Mouse (Mus musculus) left cerebral cortex, postnatal 36 days (tissue): Measurements from ENCODE around the gene Ascl2. TPM values are rescaled to one million over a fixed set of nuclear protein-coding genes. Genes with fewer than 3 reads are reported as not detected.

ENCODE experiments used
- DNase-seq, 2 experiments: peaks; one replicate each; pipeline ENCODE4 v3.0.0; 2021 to 2022; ENCODE audit warnings: low spot score in 2 of 2, mixed read lengths in 1 of 2
- intact Hi-C: fragments of 180-260 bp; cut with DNase I; formaldehyde crosslinking; loops from one replicate; pipeline ENCODE4 v1.15.1; 2025
- total RNA-seq, 2 experiments: library from RNA; stranded (reverse); gene quantifications; 2 replicates each; pipeline ENCODE4 v1.2.3; 2021

Ascl2 gene
- total RNA-seq, result under 1 TPM in 1 of 2 experiments, not detected in 1; 0.39 TPM

DNA sequence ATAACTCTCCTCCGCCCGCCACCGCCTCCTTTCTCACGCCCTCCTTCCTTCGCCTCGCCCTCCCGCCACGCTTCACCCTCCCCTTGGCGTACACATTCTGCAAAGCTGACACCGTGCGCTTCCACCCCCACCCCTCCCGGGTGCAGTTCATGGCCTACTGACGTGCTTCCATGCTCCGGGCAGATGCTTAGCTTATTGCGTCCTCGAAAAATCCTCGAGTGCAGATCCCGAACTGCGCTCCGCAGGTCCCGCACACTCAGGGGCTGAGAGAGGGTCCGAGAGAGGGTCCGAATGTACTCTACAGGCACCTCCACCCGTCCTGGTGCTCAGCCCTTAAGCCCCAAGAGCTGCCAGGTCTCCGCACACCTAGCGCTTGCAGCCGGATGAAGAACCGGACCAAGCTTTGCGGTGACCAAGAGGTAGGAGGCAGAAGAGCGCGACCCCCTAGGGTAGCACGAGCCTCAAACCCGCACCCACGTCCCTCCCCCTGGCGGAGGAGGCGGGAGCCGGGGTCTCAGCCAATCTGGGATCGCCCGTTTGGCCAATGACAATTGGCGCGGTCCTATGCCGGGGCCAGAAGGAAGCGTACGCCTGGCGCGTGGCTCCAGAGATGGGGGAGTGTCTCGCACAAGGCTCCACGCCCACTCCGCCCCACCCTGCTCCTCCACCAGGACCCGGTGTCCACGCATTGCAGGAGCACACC is at the start of gene Ascl2:
Gene Ascl2, minus strand, starts transcription at position 456 of the 703 bp plus-strand sequence.
- peak in 1 of 2 experiments; percentile 4 for DNase-seq
- intact Hi-C loops, result no loop called here

DNA sequence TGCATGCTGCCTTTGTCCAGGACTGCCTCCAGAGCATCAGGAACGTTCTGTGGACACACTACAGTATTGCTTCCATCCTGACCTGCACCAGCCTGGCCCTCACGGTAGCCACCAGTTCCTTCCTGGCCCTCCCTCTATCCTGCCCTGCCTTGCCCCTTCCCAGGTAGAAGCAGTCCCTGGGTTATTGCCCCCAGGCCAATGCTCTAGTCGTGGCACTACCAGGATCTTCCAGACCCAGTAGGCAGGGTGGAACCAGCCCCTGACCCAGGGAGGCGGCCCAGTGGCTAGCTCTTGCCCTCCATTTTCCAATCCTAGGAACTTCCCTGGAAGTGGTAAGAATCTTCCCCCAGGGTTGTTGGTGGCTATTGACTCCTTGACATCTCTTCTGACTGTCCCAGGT is 48.1 kb upstream of the Ascl2 start:
- DNase-seq, result no peak
- intact Hi-C loops, result loop anchor here (2.0 kb wide), 1 partner anchor 36 kb away; the partner anchor contains the start of gene Cd81

DNA sequence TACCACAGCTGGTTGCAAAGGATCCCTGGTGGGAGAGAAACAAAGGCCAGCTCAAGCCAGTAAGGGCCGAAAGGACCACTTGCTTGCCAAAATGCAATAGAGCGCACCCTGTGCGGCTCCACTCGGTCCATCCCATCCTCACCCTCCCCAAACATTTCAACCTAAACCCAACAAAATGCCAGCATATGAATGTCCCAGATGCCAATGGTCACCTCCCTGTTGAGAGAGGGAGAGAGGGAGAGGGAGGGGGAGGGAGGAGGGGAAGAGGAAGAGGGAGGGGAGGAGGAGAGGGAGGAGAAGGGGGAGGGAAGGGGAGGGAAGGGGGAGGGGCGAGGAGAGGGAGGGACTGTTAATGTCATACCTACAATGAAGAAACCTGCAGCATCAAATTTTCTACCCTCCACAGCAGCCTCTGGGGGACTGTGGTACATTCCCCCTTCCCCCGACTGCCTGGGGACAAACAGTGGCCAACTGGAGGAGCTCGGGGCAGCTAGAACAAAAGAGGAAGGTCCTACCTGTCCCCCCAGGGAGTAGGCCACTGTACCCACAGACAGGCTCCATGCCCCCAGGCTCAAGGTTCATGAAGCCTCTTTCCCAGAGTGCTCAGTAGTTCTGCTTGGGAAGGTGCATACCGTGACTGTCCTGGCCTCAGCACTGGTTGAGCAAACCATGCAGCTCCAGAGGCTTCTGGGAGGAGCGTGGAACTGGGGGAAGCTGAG is 47.5 kb upstream of the Ascl2 start:
- intact Hi-C loops, result loop anchor here (2.0 kb wide), 1 partner anchor 36 kb away; the partner anchor contains the start of gene Cd81

DNA sequence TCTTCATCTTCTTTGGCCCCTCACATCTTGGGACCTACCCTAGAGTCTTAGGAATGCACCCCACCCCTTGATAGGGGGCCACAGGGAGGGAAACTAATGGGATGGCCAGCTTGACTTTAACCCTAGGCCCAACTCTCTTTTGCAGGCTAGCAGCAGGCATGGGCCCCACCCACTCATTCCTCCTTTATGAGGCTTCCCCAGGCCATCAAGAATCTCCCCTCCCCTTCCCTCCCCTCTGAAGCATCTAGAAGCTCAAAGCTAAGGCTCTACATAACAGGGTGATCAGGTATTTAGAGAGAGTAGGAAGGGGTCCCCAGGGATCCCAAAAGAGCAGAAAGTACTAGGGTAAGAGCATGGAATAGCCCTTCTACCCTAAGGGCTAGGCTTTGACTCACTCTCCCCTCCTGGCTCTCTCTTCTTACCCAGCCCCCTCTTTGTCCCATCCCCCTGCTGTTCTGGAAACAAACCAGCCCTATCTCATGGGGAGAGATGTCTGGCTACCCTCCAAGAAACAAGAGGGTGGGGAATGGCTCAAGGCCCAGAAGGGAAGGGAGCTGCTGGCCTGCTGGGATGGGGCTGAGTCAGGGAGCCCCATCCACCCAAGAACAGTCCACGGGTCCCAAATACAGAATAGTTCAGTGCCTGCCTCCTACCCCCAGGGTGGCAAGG is 46.8 kb upstream of the Ascl2 start:
- DNase-seq, result peak; percentile 41 to 45
- intact Hi-C loops, result loop anchor here (2.0 kb wide), 1 partner anchor 37 kb away; the partner anchor contains the start of gene Cd81

More for the DNA sequence above, 47.5 kb upstream of the Ascl2 start:
- DNase-seq, result no peak

DNA sequence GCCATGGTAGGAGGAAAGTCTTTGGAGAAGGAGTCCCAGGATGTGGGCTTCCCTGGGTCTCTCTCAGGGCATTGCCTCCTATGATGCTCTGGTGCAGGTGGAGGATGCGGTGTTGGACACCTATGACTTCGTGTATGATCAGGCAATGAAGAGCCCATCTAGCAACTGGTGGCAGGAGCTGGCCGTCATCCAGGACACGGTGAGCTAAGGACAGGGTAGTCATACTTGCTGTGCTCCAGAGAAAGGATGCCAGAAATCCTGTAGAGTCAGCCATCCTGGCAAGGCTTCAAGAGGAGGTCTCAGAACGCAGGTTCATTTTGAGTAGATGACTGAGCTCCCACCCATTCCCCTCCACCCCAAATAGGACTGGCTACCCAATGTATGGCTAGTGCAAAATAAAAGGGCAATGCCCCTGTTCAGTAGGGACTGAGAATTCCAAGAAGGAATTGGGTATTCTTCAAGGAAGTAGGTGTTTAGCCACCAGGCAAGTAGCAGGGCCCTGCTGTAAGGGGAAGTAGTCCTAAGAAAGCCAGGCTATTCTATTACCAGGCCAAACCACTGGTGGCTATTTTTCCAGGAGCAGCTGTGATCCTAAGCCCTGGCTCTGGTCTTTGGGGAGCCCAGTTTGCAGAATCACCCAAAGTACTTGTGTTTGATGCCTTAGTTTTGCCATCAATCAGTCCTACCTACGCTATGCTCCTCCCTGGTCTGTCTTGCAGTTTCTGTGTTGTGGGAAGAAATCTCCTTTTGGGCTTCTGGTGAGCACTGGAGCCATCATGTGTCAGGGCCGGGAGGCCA is 46.0 kb upstream of the Ascl2 start:
- no peak for DNase-seq
- intact Hi-C loops, result no loop called here

DNA sequence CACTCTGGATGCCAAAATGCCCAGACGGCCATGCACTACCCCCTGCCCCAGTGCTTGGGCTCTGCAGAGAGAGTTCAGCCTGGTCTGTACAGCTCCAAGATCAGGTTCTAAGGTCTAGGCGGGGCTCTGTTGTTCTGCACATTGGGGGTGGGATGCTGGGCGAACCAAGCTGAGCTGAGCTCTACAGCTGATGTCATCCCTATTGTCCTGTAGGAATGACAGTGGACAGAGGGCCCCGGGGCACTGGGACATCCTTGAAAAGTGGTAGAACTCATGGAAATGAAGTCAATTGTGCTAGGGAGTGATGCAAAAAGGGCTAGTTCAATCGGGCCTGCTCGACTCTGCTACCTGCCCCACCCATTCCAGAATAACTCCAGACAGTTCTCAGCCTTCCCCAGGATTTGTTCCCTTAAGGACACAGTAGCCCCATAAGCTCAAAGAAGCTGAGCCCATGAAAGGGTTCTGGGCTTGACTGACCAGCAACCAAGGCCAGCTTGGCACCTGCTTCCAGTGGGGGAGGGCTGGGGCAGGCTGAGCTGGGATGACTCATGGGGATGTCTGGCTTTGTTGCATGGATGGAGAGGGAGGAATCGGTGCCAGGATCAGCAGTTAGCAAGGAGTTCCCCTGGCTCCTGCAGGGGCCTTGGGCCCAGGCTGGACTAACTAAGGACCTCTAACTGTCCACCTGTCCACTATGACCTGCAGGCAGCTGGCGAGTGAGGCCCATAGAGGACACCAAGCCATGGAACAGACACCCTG is 44.5 kb upstream of the Ascl2 start:
- intact Hi-C loops, result no loop called here
- peak; percentile 34 to 36 for DNase-seq

DNA sequence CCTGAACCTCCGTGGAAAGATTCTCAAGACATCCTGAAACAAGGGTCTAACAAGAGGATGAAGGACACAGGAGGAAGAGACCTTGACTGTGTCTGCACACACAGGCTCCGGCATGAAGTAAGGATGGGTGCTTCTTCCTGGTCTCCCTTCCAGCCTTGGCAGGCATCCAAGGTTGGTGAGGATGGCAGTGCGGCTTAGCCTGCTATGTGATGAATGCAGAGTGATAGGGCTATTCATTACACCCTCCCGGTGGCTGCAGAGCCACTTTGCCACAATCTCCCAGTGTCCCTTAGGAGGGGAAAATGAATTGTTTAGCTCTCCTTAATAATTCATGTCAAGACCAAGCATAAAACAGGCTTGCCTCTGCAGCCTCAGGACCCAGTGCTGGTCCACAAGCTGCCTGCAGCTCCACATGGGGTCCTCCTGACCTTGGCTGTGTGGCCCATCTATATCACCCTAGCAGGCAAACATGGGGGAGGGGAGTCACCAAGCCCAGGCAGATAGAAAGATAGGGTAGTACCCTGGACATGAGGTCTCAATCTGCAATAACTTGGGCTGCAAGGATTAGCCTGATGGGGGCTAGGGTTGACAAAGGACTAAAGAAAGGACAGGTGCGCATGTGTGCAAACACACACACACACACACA is 43.3 kb upstream of the Ascl2 start:
- intact Hi-C loops, result no loop called here
- DNase-seq, result no peak

DNA sequence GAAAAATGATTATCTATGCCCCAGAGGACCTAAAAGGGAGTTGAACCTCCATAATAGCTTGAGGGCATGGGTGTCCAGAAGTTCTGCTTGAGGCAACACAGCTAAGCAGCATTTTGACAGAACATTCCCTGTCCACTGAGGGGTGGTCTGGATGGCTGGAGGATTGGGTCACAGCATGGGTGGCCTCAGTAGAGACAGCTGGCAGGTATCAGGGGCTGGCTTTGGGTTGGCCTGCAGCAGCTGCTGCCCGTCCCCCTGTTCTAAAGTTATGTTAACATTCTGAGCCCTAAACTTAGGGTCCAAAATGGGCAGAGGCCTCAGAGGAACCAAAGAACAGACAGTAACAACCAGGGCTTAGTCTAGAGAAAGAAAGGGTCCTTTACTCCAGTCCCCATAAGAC is 42.2 kb upstream of the Ascl2 start:
- no peak for DNase-seq
- intact Hi-C loops, result no loop called here

DNA sequence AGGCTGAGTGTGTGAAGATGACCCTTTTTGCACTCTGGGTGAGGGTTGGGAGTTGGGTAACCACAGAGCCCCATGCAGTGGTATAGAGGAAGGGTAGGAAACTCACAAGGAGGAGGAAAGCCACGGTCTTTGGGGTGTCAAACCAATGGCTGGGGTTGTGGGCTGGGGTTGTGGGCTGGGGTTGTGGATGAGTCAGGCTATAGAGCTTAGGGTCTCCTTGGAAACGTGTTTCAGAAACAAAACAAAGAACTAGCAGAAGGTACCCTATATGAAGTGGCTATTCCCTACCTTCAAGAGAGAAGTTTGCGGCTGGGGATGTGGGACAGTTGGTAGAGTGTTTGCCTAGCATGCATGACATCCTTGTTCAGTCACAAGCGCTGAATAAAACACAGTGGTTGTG is 40.9 kb upstream of the Ascl2 start:
- intact Hi-C loops, result loop anchor here (5.0 to 10.0 kb wide), 3 partner anchors 42 to 455 kb away; partner anchors contain the start of genes Cd81 and Cdkn1c
- no peak for DNase-seq

DNA sequence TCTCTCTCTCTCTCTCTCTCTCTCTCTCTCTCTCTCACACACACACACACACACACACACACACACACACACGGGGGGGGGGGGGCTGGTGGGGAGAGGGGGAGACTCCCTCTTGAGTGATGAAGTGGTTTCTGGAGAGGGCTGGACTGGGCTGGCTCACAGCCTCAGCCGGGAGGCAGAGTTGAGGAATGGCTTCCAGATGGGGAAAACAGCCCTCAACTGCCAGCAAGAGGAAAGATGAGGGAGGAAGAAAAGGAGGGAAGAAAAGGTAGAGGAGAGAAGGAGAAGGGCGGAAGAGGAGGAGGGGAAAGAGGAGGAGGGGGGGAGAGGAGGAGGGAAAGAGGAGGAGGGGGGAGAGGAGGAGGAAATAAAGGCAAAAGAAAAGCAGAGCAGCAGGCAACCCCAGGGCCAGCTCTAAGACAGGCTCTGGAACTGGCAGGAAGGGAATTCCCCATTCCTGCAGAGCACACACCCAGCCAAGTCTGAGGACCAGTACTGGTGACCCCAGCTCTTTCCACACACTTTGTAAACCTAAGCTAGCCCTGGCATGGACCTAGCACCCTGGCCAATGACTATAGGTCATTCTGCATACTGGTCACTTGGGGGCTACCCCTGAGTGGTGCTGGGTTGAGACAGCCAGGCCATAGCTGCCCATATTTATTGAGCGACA is 40.1 kb upstream of the Ascl2 start:
- intact Hi-C loops, result loop anchor here (1.0 to 10.0 kb wide), 4 partner anchors 43 to 456 kb away; partner anchors contain the start of genes Cd81 and Cdkn1c
- no peak for DNase-seq

DNA sequence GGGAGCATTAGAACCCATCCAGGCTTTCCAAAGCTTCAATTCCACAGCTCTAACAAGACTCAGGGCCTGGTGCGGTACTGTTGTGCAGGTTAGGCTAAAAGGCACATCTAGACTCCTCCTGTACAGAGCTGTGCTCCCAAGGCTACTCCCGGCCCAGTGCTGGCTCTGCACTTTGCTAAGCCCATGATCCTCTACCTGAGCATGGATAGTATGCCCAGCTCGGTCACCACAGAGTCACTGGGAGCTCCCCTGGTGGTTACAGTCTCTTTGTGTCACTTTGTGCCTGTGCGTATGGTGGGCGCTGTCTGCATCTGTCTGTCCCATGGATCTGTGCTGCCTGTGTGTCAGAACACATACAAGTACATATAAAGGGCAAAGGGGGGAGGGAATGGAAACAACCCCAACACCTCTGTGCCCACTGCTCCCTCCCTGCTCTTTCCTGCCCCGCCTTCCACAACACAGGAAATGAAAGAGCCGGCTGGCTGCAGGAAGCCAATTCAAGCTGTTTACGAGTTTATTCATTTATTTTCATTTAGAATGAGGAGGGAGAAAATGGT is 39.4 kb upstream of the Ascl2 start:
- intact Hi-C loops, result loop anchor here (1.0 to 10.0 kb wide), 4 partner anchors 44 to 456 kb away; partner anchors contain the start of genes Cd81 and Cdkn1c
- no peak for DNase-seq

DNA sequence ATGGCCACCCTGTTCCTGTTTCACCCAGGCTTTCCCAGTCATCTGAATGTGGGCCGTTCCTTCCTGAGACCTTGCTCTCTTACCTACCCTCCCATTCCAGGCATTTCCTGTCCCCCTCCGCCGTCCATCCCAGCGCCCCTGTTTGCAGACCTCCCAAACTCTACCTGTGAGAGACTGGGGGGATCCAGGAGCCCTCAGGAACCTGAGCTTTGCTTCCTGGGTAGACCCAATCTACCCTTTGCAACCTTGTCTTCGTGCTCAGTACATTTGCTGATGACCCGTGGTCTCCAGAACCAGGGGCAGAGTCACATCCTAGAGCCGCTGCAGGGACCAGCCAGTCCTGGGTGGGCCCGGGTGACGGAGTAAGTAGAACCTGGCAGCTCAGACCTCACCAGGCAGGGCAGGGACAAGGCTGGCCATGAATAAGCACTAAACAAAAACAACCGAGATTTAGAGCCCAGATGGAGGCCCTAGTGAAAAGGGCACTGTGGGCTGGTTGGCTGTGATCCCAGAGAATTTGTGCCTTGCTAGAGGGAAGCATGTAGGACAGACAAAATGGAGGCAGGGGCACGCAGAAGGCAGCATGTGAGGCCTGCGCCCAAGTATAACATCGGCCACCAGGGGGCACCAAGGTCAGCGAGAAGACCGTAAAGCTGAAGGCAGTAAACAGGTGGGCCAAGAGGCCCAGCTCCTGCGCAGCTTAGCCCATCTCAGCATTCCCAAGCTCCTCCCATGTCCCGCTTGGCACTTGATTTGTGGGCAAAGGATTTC is 38.7 kb upstream of the Ascl2 start:
- intact Hi-C loops, result loop anchor here (1.0 to 10.0 kb wide), 4 partner anchors 45 to 457 kb away; partner anchors contain the start of genes Cd81 and Cdkn1c
- peak; percentile 85 to 88 for DNase-seq

DNA sequence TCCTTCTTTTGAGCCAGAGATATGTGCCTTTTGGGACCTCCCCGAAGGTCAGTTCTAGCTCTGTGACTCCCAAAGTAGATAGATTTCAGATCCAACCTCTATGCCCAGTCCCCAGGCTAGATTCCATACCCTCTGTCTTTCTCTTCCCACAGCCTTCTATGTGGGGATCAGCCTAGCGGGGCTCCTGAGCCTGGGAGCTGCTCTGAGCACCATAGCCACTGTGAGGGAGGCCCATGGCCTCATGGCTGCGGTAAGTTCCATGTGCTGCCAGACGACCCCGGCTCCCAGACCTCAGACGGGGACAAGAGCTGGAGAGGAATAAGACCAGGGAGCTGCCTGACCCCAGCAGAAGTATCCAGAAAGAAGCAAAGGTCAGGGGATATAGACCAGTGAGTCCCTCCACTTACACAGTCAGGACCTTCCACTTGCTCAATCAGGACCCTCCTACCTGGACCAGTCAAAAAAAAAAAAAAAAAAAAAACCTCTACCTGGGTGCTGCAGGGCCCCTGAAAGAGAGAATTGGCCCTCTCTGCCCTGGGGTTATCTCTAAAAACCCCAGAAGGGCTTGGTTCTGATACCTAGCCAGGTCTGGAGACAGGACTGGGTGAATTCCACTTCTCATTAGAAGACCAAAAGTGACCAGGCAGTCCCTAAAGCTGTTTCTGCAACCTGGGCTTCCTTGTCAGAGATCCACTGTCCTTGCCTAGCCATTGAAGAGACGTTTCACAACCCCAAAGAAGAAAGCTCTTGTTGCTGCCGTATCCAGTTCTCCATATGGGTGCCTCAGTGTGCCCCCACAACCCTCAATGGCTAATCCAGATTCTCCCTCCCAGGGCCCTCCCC is 37.9 kb upstream of the Ascl2 start:
- DNase-seq, result no peak
- intact Hi-C loops, result loop anchor here (5.0 to 10.0 kb wide), 3 partner anchors 45 to 458 kb away; partner anchors contain the start of genes Cd81 and Cdkn1c

DNA sequence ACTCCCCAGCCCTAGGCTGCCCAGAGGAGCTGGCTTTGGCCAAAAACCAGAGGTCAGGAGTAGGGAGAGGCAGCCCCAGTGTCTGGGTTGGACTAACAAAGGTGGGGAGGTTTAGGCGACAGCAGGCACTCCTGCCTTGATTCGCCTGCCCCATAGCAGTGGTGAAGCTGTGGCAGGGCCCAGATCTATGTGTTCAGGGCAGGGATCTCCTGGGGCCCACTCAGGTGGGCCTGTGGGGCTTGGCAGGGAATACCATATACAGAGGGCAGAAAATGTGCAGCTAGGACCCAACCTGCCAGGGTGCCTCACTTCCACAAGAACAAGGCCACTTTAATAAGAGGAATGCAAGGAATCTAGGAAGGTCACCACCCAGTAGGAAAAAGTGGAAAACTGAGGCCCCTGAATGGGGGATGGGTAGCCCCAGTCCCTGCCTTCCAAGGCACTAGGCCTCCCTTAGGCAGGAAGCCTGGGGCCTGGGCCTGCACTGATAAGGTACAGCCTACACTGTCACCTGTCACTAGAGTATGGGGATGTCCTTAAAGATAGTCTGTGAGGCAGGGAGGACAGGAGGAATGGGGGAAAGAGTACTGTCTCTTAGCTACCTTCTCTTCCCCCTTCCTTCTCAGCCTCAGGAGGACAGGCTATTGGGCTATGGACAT is 37.2 kb upstream of the Ascl2 start:
- intact Hi-C loops, result loop anchor here (5.0 to 10.0 kb wide), 3 partner anchors 46 to 459 kb away; partner anchors contain the start of genes Cd81 and Cdkn1c
- DNase-seq, result no peak
